Mouse (Mus musculus): ENCODE results near the gene Dexi.

Dexi gene

GRCm38 (mm10) chr16:10453872-10454582, 88.8 kb downstream of the Dexi start:
- DNase-seq, result no peak

Data from cerebellum, postnatal 14 days (tissue).